Mouse (Mus musculus): ENCODE measurements at regions not wholly inside any gene's neighbourhood (a gene's known extent, or its start where the extent isn't known, plus 50 kb on each side); places are given as distances from the start of the nearest gene placed in this dataset.

GRCm38 (mm10) chr4:54282934-54283333 is 457.1 kb downstream of the Tmem38b start:
- DNase-seq (ENCODE audit: low read depth, low spot score) = no peak

- no peak for DNase-seq (ENCODE audit: low read depth, low spot score)
Observed at GRCm38 (mm10) chr4:54313804-54314203, 488.0 kb downstream of the Tmem38b start.

GRCm38 (mm10) chr4:54324851-54325250 is 499.0 kb downstream of the Tmem38b start:
- DNase-seq (ENCODE audit: low read depth, low spot score) = no peak

- DNase-seq (ENCODE audit: low read depth, low spot score) = no peak
Observed at GRCm38 (mm10) chr4:54328273-54328672, 502.4 kb downstream of the Tmem38b start.

DNA sequence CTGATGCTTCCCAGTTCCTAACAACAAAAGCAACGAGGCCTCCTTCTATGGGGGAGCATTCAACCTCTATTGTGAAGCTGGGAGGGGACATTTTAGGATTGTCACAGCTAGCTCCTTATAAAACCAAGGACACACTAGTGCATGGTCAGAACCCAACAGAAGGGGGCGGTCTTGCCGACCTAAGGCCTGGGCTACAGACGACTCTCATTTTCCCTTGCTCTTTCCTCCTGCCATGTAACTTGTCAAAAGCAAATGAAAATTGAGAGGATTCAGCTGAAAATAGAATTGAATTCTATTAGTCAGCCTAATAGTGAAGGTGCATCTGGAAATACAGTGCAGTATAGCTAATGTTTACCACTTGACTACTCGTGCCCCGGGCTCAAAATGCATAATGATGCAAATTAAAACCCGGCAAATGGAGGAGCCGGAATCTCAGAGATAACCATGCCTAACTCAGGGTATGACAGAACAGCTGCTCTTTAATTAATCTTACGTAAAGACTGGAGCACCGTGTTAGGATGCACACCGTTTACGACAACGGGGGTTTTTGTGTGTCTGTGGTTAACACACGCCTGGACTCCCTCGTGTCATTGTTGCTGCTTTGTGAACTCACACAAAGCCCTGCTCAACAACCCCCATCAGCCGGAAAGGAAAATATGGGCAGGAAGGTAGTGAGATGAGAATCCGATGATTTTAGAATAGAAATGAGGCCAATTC is 503.0 kb downstream of the Tmem38b start:
- DNase-seq (ENCODE audit: low read depth, low spot score) = no peak

DNA sequence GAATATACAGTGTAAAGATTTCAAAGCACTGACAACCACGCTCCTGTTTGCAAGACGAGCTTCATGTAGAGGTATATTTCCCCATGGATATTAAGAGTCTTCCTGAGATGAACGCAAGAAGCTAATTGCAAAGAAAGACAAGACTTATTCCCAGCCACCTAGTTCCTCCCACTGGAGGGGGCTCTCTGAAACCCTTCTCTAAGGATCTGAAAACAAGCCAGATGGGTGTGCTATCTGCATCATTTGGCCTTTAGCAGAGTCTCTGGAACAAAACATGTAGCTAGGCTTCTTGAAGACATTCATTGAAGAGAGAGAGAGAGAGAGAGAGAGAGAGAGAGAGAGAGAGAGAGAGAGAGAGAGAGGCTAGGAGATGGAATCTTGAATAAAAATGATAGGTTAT is 504.8 kb downstream of the Tmem38b start:
- no peak for DNase-seq (ENCODE audit: low read depth, low spot score)

DNA sequence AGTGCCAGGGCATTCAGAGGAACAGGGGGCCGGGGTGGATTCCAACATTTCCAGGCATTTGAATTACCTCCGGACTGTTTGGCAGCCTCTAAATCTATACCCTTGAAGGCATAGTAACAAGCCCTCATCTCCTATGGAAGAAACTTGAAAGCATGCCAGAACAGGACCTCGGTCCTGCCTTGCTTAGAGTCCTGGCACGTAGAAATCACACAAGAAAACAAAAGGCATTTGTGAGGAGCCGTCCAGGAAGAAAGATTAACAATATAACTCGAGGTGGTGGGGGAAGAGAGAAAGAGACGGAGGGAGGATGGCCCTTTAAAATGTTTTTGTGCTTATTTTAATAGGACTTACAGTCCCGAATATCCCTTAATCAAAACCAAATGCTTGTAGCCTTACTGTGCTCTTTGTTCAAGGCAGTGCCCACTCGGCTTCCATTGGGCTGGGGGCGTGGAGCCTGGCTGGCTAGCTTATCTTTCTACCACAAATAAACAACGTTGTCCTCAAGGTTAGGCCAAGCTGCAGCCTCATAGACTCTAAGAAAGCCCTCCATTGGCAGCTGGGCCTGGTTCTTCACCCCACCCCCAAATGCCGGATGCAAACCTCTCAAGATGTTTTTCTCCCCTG is 505.9 kb downstream of the Tmem38b start:
- no peak for DNase-seq (ENCODE audit: low read depth, low spot score)

DNA sequence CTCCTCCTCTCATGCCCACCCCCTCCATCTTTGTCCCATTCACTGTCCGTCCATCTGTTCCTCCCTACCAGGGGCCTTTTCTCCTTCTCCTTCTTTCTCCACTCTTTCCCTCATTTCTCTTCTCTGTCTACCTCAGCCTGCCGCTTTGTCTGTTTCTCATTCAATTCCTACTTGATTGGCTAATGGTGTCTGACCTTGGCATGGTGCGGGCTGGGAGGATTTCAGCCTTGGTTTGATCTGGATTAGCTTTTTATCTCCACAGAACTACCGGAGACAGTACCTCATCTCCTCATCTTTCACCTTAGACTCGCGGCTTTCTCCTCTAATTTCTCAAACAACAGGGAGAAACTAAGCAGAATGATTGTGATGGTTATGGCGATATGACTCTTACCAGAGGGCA is 506.4 kb downstream of the Tmem38b start:
- DNase-seq (ENCODE audit: low read depth, low spot score) = no peak

- DNase-seq (ENCODE audit: low read depth, low spot score) = no peak
Observed at GRCm38 (mm10) chr4:54338556-54338955, 512.7 kb downstream of the Tmem38b start.

DNA sequence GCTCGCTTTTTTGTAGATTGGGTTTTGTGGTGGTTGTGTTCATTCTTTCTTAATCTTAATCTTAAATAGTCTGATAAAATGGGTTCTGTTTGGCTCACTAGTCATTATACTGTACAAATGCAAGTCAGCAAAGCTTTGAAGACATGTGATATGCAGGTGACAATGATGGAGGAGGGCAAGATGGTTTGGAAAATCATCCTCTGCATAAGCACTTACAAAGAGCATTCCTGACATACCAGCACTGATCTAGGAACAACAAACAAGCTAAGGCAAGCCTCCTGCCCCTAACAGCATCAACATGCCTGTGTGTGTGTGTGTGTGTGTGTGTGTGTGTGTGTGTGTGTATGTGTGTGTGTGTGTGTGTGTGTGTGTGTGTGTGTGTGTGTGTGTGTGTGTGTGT is 514.3 kb downstream of the Tmem38b start:
- no peak for DNase-seq (ENCODE audit: low read depth, low spot score)

GRCm38 (mm10) chr4:54353657-54354390 is 528.0 kb downstream of the Tmem38b start:
- no peak for DNase-seq (ENCODE audit: low read depth, low spot score)

DNA sequence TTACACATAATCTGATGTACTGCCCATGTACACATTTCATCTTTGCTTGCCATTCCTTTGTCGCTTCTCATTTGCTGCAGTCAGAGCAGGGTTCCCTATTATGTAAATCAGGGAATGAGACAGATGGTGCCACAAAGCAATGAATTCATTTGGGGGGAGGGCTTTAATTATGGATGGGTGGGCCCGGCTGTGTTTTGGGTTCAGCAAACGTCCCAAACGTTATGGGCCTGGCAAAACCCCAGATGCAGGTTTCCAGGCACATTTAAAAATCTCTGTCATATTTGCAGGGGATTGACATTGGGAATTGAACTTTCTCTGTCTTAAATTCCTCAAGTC is 528.5 kb downstream of the Tmem38b start:
- no peak for DNase-seq (ENCODE audit: low read depth, low spot score)

DNA sequence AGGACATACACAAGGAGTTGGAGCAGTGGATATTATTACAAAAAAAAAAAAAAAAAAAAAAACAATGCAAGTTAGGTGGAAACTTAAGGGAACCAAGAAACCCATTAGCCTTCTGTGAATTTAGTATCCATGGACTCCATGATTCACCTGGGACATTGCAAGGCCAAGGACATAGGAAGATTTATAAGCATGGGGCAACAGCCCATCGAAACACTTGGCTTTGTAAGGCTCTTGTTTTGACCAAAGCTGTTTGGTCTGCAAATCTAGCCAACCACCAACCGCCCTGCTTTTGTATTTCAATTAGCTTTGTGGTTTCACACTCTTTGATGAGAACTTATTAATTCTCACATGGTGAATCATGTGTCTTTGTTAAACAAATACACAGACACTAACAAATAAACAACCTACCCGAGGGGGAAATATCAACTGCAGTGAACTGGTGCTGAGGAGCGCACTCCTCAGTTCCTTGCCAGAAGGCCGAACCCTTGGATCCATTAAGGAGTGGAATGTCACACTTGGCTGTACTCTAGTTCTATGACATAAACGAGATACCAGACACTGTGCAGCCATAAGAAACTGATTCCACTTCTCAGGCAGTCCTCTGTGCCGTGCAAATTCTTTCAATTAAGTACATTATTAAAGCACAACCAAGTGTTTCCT is 529.7 kb downstream of the Tmem38b start:
- no peak for DNase-seq (ENCODE audit: low read depth, low spot score)

- no peak for DNase-seq (ENCODE audit: low read depth, low spot score)
Observed at GRCm38 (mm10) chr4:54356041-54356427, 530.2 kb downstream of the Tmem38b start.

DNA sequence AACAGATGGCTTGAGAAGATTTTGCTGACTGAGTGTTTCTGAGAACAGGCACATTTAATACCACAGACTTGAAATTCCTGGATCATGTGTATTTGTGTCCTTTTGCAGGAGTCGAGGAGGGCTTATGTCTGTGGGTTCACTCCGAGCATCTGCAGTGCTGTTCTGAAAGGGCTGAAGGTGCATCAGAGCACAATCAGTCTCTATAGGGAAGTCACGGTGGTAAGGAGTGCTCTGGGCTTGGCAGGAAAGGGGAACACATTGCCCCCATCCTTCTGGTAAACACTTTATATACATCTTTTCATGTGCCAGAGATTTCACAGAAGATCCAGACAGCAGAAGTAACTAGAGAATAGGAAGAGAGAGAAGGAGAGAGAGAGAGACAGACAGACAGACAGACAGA is 545.1 kb downstream of the Tmem38b start:
- no peak for DNase-seq (ENCODE audit: low read depth, low spot score)

DNA sequence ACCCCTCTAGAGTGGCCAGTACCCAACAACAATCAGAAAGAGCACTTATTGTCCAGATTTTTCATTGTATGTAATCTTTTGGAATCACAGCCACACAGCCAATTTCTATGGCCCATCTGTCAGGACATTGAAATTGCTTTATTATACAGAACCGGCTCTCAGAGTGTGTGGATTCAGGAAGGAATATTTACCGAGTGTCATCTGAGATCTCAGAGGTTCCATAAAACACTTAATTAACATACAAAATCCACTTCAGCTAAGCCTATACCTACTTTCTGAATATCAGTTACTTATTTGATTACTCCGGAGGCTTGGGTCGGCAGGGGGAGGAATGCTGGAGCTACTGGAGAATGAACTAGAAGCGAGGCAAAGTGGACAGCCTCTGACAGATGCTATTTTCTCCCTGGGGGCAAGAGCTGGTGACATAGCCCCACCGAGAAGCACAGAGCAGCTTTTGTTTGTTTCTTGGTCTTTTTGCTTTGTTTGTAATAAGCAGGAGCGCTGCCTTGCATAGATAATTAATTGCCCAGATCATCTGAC is 545.6 kb downstream of the Tmem38b start:
- no peak for DNase-seq (ENCODE audit: low read depth, low spot score)

DNA sequence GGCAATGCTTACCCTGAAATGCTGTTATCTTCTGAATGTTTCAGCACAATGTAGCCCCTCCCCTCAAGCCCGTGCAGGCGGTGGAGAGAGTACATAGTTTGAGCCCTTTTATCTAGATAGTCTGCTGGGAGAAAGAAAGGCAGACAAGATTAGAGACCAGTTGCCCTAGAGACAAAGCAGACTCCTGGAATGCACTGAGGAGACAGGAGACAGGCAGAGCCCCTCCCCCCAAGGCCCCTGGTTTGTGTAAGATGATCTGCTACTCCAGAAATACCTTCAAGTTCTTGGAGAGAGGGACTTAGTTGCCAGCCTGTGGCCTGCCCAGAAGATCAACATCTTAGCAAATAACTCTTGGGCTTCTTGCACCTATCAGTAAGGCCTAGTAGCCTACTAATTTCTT is 547.8 kb downstream of the Tmem38b start:
- DNase-seq (ENCODE audit: low read depth, low spot score) = no peak

- no peak for DNase-seq (ENCODE audit: low read depth, low spot score)
Observed at GRCm38 (mm10) chr4:54374457-54374856, 548.6 kb downstream of the Tmem38b start.

- no peak for DNase-seq (ENCODE audit: low read depth, low spot score)
Observed at GRCm38 (mm10) chr4:54387460-54387859, 557.4 kb upstream of the Zfp462 start.

- DNase-seq (ENCODE audit: low read depth, low spot score) = no peak
Observed at GRCm38 (mm10) chr4:54391536-54392208, 553.2 kb upstream of the Zfp462 start.

- no peak for DNase-seq (ENCODE audit: low read depth, low spot score)
Observed at GRCm38 (mm10) chr4:54406151-54406550, 538.7 kb upstream of the Zfp462 start.

DNA sequence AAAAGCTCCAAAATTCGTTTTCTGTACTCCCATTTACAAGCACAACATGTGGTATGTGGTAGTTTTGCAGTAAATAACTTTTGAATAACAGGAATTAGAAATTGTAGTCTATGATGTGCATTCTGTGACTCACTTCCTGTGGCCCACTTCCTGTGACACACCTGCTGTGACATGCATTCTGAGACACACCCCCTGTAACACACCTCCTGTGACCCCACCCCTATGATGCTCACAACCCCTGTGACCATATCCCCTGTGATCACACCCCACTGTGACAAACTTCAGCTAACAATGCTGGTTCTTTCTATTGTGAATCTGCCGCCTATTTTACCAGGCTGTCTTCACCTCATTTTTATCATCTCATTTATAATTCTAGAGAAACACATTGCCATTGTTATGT is 536.9 kb upstream of the Zfp462 start:
- DNase-seq (ENCODE audit: low read depth, low spot score) = no peak
